Mouse (Mus musculus) midbrain, embryonic 14.5 days (tissue): ENCODE measurements around the gene Gm49405. TPM values are rescaled to one million over a fixed set of nuclear protein-coding genes. Genes with fewer than 3 reads are reported as not detected.
A peak's percentile ranks its signal among the peaks of the same experiment; 100 is the strongest.
"Not testable (repeated sequence)": the region's sequence is repeated elsewhere in the genome, so short reads cannot be mapped to it uniquely, and the experiment has no call there.

Experiments used
- ATAC-seq: fragments of 200-750 bp; cut with Nextera tagmentation; 2 replicates; pipeline ENCODE4 v1.8.0; 2017; ENCODE audit warnings: moderate number of reproducible peaks, moderate library complexity; ENCODE audit not compliant: low FRiP score, low TSS enrichment
- DNase-seq: peaks from one replicate; pipeline ENCODE4 v3.0.0-alpha.2; 2015
- H3K27ac ChIP-seq: fragments of 300-500 bp; sonication (generic); replicated peaks from 2 replicates; pipeline ENCODE4 v1.5.1; 2014; ENCODE audit warnings: mild to moderate bottlenecking, low read depth, low read length, moderate library complexity
- H3K27me3 ChIP-seq: fragments of 300-500 bp; sonication (generic); 2 replicates; pipeline ENCODE4 v1.6.1; 2014; ENCODE audit warnings: low read length, control low read depth, mixed read lengths; ENCODE audit not compliant: control insufficient read depth, insufficient read depth
- H3K36me3 ChIP-seq: fragments of 300-500 bp; sonication (generic); 2 replicates; pipeline ENCODE4 v1.6.1; 2014; ENCODE audit warnings: low read length, control low read depth; ENCODE audit not compliant: control insufficient read depth, insufficient read depth
- H3K4me1 ChIP-seq: fragments of 300-500 bp; sonication (generic); 2 replicates; pipeline ENCODE4 v1.6.1; 2014; ENCODE audit warnings: mild to moderate bottlenecking, antibody characterized with exemption, low read length, control low read depth; ENCODE audit not compliant: control insufficient read depth, insufficient read depth
- H3K4me2 ChIP-seq: fragments of 300-500 bp; sonication (generic); 2 replicates; pipeline ENCODE4 v1.6.1; 2014; ENCODE audit warnings: mild to moderate bottlenecking, low read length, moderate library complexity
- H3K4me3 ChIP-seq: fragments of 300-500 bp; sonication (generic); replicated peaks from 2 replicates; pipeline ENCODE4 v1.5.1; 2014; ENCODE audit warnings: low read depth, low read length
- H3K9ac ChIP-seq: fragments of 300-500 bp; sonication (generic); replicated peaks from 2 replicates; pipeline ENCODE4 v1.6.1; 2014; ENCODE audit warnings: mild to moderate bottlenecking, low read length, moderate library complexity
- H3K9me3 ChIP-seq: fragments of 300-500 bp; sonication (generic); 2 replicates; pipeline ENCODE4 v1.6.1; 2016; ENCODE audit warnings: low read length, control low read depth, mixed read lengths; ENCODE audit not compliant: control insufficient read depth
- WGBS: fragments of 180-500 bp; shearing (Covaris S2); extraction: QIAGEN DNeasy Blood & Tissue Kit; methylation state at CpG from one replicate; pipeline ENCODE4 v1.1.7; 2014; 5-methylcytosine and 5-hydroxymethylcytosine counted together
- polyA plus RNA-seq: library from polyadenylated mRNA; unstranded; fragments of >200 nt; fragmentation: Nextera tagmentation; extraction: Ambion mirVana; gene quantifications from 2 replicates; pipeline ENCODE4 v1.2.1, GENCODE M21; 2014

Gene Gm49405
- polyA plus RNA-seq, 1 experiment from 2014 or later, result 3.3 TPM

DNA sequence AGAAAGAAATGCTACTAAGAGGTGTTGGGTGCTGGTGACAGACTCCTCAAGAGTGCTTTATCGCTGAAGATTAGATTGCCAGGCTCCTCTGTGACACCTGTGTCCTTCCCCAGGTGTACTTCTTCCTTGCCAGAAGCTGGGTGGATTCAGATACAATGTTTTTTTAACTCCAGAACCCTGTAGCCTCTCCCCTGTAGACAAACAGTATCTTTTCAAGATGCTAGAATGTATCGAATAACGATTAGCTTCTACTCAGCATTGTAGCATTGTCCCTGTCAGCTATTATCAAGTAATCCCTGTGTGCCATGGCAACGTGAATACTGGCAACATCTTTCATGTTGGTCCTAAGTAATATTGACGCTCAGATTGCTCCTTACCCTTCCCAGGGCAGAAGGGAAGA, 33.3 kb downstream of the Gm49405 start:
- Histone ChIP-seq H3K27ac (no peak overlapping the region), H3K4me2 (no peak overlapping the region), H3K27me3 (no peaks in the 10 kb centered on the region), H3K4me3 (no peak overlapping the region), H3K4me1 (0 out of 2 replicates have a peak, but pooled peaks cover 4% of the 10 kb centered on the region), H3K36me3 (no peaks in the 10 kb centered on the region), H3K9me3 (no peaks in the 10 kb centered on the region), H3K9ac (no peak overlapping the region)
- DNase-seq (no peak), ATAC-seq (no peak)
- whole genome bisulfite sequencing, result 48% methylated on average over 5 of the region's 5 CpGs

DNA sequence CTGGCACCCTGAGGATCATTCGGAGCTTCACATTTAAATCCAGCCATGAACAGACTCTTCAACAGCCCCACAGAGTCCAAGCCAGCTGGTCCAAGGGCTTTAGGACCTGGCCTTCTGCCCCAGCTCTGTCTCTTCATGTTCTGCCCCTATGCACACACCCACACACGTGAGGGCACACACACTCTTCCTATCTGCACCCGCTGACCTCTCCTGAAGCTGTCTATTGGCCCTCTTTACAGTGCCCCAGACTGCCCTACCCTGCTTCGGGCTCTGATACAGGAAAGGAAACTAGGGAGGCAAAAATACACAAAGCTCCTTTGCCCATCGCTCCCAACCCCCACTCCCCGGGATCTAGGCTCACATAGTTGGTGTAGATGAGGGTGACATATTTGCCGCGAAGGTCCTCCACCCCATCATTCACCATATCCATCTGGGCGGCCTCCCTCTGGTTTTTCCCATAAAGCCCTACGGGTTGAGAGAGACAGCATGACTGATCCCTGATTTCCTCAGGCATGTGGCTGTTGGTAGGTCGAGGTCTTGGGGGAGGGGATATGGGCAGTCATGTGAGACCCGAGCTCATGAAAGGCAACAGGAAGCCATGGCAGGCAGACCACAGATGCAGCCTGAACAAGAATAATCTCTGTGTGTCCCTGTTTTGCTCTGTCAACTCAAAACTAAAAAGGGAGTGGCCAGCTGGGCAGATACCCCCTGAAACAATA, 36.1 kb downstream of the Gm49405 start:
- Histone ChIP-seq H3K9me3 (no peaks in the 10 kb centered on the region), H3K4me1 (0 out of 2 replicates have a peak, but pooled peaks cover 4% of the 10 kb centered on the region), H3K36me3 (no peaks in the 10 kb centered on the region), H3K9ac (no peak overlapping the region), H3K4me3 (no peak overlapping the region), H3K4me2 (peak overlapping the region; percentile 24; the same call in 1 of the 2 replicates), H3K27ac (no peak overlapping the region), H3K27me3 (no peaks in the 10 kb centered on the region)
- DNase-seq, result no peak
- WGBS, result 68% methylated on average over 12 of the region's 12 CpGs
- ATAC-seq, result no peak

GRCm38 (mm10) chr19:4037154-4037787, 36.8 kb downstream of the Gm49405 start:
- Histone ChIP-seq H3K27ac (peak overlapping the region; percentile 57), H3K4me2 (peak overlapping the region; percentile 78), H3K4me3 (peak overlapping the region; percentile 59), H3K9ac (peak overlapping the region; percentile 75)
- not testable (repeated sequence) for H3K36me3 ChIP-seq, H3K9me3 ChIP-seq, ATAC-seq, DNase-seq, H3K27me3 ChIP-seq, H3K4me1 ChIP-seq
- 16% methylated on average over 7 of the region's 8 CpGs for WGBS

- Histone ChIP-seq H3K4me2 (peak within 1 kb of the TSS; percentile 78), H3K4me3 (peak within 1 kb of the TSS; percentile 59), H3K9me3 (no peaks in the 10 kb centered on the region), H3K9ac (peak within 1 kb of the TSS; percentile 75), H3K4me1 (0 out of 2 replicates have a peak, but pooled peaks cover 4% of the 10 kb centered on the region), H3K27ac (peak within 1 kb of the TSS; percentile 57), H3K36me3 (no peaks in the 10 kb centered on the region), H3K27me3 (no peaks in the 10 kb centered on the region)
- ATAC-seq, result peak; percentile 68; the same call in 1 of the 2 replicates
- under 1% methylated on average over 26 of the region's 26 CpGs for WGBS
- DNase-seq, result peak; percentile 89
Observed at GRCm38 (mm10) chr19:4037788-4038232, 37.4 kb downstream of the Gm49405 start, which contains the start of gene Gstp1. Gstp1 (minus strand) TSS chr19:4037985.

DNA sequence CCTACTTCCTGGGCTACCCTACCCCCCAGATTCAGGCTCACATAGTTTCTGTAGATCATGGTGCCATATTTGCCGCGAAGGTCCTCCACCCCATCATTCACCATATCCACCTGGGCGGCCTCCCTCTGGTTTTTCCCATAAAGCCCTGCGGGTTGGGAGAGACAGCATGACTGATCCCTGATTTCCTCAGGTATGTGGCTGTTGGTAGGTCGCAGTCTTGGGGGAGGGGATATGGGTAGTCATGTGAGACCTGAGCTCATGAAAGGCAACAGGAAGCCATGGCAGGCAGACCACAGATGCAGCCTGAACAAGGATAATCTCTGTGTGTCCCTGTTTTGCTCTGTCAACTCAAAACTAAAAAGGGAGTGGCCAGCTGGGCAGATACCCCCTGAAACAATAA, 40.5 kb downstream of the Gm49405 start:
- not testable (repeated sequence) for H3K9ac ChIP-seq, H3K27ac ChIP-seq, H3K4me1 ChIP-seq, H3K4me3 ChIP-seq, DNase-seq, H3K27me3 ChIP-seq, H3K9me3 ChIP-seq, H3K4me2 ChIP-seq, ATAC-seq, H3K36me3 ChIP-seq
- WGBS, result 90% methylated on average over 5 of the region's 5 CpGs

DNA sequence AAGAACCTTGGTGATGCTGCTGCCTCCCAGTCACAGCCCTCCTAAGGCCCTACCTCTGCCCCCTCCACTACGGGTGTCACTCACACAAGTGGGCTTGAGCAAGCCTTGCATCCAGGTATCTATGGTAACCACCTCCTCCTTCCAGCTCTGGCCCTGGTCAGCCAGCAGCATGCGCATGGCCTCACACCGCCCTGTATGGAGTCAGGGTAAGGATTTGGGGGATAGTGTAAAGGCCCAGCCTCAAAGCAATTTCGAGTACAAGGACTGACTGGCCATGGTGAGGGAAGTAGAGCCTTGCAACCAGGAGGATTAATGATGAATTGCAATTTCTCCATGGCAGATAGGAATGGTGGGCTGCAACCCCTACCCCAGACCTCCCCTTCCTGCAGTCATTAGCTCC, 41.1 kb downstream of the Gm49405 start:
- not testable (repeated sequence) for H3K27ac ChIP-seq, H3K4me1 ChIP-seq, H3K27me3 ChIP-seq, H3K4me2 ChIP-seq, H3K36me3 ChIP-seq, H3K4me3 ChIP-seq, H3K9me3 ChIP-seq, ATAC-seq, DNase-seq, H3K9ac ChIP-seq
- WGBS, result 82% methylated on average over 3 of the region's 4 CpGs

- 79% methylated on average over 14 of the region's 14 CpGs for WGBS
- Histone ChIP-seq H3K4me2 (no peak overlapping the region), H3K9ac (no peak overlapping the region), H3K9me3 (no peaks in the 10 kb centered on the region), H3K4me1 (no peaks in the 10 kb centered on the region), H3K27me3 (no peaks in the 10 kb centered on the region), H3K36me3 (no peaks in the 10 kb centered on the region), H3K4me3 (no peak overlapping the region), H3K27ac (no peak overlapping the region)
- ATAC-seq (no peak), DNase-seq (no peak)
Observed at GRCm38 (mm10) chr19:4042124-4042523, 41.7 kb downstream of the Gm49405 start.

- not testable (repeated sequence) for H3K9me3 ChIP-seq, H3K4me2 ChIP-seq, H3K9ac ChIP-seq, H3K4me1 ChIP-seq, H3K27me3 ChIP-seq, ATAC-seq, DNase-seq, H3K27ac ChIP-seq, H3K4me3 ChIP-seq, H3K36me3 ChIP-seq
- WGBS, result 89% methylated on average over 5 of the region's 5 CpGs
Observed at GRCm38 (mm10) chr19:4044109-4044508, 43.7 kb downstream of the Gm49405 start.
